Mouse (Mus musculus) forebrain, embryonic 16.5 days (tissue): Measurements from ENCODE around the gene Pou3f1. TPM values are rescaled to one million over a fixed set of nuclear protein-coding genes. Genes with fewer than 3 reads are reported as not detected.
"Not testable (repeated sequence)": the region's sequence is repeated elsewhere in the genome, so short reads cannot be mapped to it uniquely, and the experiment has no call there.

Experiments used
- ATAC-seq: fragments of 200-750 bp; cut with Nextera tagmentation; 2 replicates; pipeline ENCODE4 v1.8.0; 2017; ENCODE audit warnings: mild to moderate bottlenecking, moderate library complexity
- H3K27ac ChIP-seq: fragments of 300-500 bp; sonication (generic); 2 replicates; pipeline ENCODE4 v1.5.1; 2014; ENCODE audit warnings: low read length, control low read depth
- H3K27me3 ChIP-seq: fragments of 300-500 bp; sonication (generic); replicated peaks from 2 replicates; pipeline ENCODE4 v1.6.1; 2014; ENCODE audit warnings: low read length; ENCODE audit not compliant: control insufficient read depth, insufficient read depth
- H3K36me3 ChIP-seq: fragments of 300-500 bp; sonication (generic); 2 replicates; pipeline ENCODE4 v1.6.1; 2014; ENCODE audit not compliant: control insufficient read depth, insufficient read depth
- H3K4me1 ChIP-seq: fragments of 300-500 bp; sonication (generic); replicated peaks from 2 replicates; pipeline ENCODE4 v1.6.1; 2014; ENCODE audit warnings: low read length; ENCODE audit not compliant: control insufficient read depth, insufficient read depth
- H3K4me2 ChIP-seq: fragments of 300-500 bp; sonication (generic); 2 replicates; pipeline ENCODE4 v1.6.1; 2014; ENCODE audit warnings: mild to moderate bottlenecking, low read length, control low read depth
- H3K4me3 ChIP-seq: fragments of 300-500 bp; sonication (generic); replicated peaks from 2 replicates; pipeline ENCODE4 v1.5.1; 2014; ENCODE audit warnings: mild to moderate bottlenecking, low read length, control low read depth
- H3K9ac ChIP-seq: fragments of 300-500 bp; sonication (generic); replicated peaks from 2 replicates; pipeline ENCODE4 v1.6.1; 2014; ENCODE audit warnings: low read depth, low read length, control low read depth
- H3K9me3 ChIP-seq: fragments of 300-500 bp; sonication (generic); 2 replicates; pipeline ENCODE4 v1.6.1; 2016; ENCODE audit warnings: low read length; ENCODE audit not compliant: control insufficient read depth
- WGBS: fragments of 180-500 bp; shearing (Covaris S2); extraction: QIAGEN DNeasy Blood & Tissue Kit; methylation state at CpG from one replicate; pipeline ENCODE4 v1.1.7; 2014; 5-methylcytosine and 5-hydroxymethylcytosine counted together
- polyA plus RNA-seq: library from polyadenylated mRNA; unstranded; fragments of >200 nt; fragmentation: Nextera tagmentation; extraction: Ambion mirVana; gene quantifications from 2 replicates; pipeline ENCODE4 v1.2.1, GENCODE M21; 2015

Pou3f1 gene
- polyA plus RNA-seq, 1 experiment from 2014 or later = 20.9 TPM

DNA sequence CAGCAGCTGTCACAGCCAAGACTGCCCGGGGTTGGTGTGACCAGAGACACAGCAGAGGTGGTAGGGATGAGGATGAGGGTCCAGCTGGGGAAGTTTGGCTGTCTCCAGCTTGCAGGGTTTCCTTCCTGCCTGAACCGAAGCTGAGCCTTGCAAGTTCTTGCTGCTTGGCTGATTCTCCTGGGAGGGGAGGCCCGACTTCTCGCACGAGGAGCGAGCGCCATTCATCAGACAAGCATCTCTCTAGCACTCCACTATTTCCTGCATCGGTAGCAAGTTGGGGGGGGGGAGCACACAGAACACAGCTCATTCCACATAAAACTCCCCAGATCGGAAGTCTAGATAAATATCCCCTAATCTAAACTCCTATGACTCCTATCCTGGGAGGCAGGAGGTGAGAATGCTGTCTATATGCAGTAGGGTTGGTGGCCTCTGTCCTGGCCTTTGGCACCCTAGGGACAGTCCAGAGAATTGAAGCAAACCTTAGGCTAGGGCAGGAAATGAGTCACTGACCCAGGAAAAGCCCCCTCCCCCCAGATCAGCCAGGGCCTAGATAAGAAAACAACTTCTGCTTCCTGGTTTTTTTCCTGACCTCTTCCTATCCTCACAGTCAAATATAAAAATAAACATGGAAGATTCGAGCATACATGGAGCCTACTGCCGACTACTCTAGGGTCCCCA is 48.3 kb downstream of the Pou3f1 start:
- no peaks in the 10 kb centered on the region for H3K9me3 ChIP-seq
- H3K27ac ChIP-seq = no peak overlapping the region
- ATAC-seq = no peak
- H3K9ac ChIP-seq = no peak overlapping the region
- no peaks in the 10 kb centered on the region for H3K36me3 ChIP-seq
- peaks cover 10% of the 10 kb centered on the region for H3K27me3 ChIP-seq
- peaks cover 50% of the 10 kb centered on the region for H3K4me1 ChIP-seq
- 23% methylated on average over 11 of the region's 11 CpGs for WGBS
- H3K4me3 ChIP-seq = no peak overlapping the region
- no peak overlapping the region for H3K4me2 ChIP-seq

DNA sequence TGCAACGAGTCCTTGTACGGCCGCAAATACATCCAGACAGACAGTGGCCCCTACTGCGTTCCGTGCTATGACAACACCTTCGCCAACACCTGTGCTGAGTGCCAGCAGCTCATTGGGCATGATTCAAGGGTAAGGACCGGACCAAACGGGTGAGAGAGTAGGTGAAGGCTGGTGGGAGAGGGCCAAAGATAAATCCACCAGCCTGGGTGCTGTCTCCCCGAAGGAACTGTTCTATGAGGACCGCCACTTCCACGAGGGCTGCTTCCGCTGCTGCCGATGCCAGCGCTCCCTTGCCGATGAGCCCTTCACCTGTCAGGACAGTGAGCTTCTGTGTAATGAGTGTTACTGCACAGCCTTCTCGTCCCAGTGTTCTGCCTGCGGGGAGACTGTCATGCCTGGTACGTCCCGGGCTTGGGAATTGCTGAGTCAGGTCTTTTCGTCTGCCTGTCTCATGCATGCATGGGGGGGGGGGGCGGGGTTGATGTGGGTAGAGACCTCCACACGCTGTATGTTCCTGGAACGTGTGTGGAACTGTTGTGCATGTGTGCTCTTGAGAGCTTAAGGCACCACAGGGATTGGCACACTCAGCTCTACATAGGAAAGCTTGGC is 49.2 kb downstream of the Pou3f1 start:
- Histone ChIP-seq H3K27ac (no peak overlapping the region), H3K36me3 (no peaks in the 10 kb centered on the region), H3K4me2 (no peak overlapping the region), H3K4me1 (peaks cover 44% of the 10 kb centered on the region), H3K4me3 (no peak overlapping the region), H3K27me3 (peaks cover 10% of the 10 kb centered on the region), H3K9ac (no peak overlapping the region), H3K9me3 (no peaks in the 10 kb centered on the region)
- no peak for ATAC-seq
- WGBS = 87% methylated on average over 23 of the region's 23 CpGs

DNA sequence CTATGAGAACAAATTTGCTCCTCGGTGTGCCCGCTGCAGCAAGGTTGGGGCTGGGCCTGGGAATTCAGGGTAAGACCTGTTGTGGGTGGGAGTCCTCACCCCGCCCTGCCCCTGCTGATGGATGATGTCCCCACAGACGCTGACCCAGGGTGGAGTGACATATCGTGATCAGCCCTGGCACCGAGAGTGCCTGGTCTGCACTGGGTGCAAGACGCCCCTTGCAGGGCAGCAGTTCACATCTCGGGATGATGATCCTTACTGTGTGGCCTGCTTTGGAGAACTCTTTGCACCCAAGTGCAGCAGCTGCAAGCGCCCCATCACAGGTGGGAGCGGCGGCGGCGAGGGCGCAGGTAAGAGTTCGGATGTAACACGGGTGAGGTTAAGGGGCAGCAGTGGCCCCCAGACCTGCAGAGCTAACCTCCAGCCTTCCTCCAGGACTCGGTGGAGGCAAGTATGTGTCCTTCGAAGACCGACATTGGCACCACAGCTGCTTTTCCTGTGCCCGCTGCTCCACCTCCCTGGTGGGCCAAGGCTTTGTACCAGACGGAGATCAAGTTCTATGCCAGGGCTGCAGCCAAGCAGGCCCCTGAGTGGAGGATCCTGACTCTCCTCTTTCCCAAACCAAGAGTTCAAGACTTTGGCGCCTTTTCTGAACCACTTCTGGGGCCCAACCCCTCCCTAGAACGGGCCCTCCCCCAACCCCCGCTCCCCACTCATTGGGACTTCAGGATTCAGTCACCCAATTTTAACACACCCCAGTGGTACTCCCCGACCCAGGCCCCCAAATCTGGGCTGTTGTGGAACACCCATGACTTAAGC is 51.0 kb downstream of the Pou3f1 start:
- not testable (repeated sequence) for H3K36me3 ChIP-seq, ATAC-seq, H3K4me2 ChIP-seq, H3K9ac ChIP-seq, H3K27ac ChIP-seq, H3K4me3 ChIP-seq, H3K9me3 ChIP-seq
- Histone ChIP-seq H3K27me3 (peaks cover 10% of the 10 kb centered on the region), H3K4me1 (peaks cover 28% of the 10 kb centered on the region)
- WGBS = 90% methylated on average over 25 of the region's 25 CpGs

DNA sequence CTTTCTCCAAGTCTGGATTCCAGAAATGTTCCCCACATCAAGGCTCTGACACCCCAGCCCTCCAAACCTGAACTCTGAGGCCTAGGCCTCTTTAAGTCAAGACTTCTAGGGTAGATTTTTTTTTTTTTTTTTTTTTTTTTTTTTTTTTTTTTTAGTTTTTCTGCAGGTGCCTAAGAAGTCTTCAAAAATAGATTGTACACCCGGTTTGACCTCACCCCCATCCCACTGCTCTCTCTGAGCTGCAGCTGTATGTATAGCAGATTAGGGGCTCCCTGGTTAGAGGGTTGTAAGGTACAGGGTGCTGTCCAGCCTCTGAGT is 51.6 kb downstream of the Pou3f1 start:
- not testable (repeated sequence) for H3K27ac ChIP-seq, ATAC-seq

DNA sequence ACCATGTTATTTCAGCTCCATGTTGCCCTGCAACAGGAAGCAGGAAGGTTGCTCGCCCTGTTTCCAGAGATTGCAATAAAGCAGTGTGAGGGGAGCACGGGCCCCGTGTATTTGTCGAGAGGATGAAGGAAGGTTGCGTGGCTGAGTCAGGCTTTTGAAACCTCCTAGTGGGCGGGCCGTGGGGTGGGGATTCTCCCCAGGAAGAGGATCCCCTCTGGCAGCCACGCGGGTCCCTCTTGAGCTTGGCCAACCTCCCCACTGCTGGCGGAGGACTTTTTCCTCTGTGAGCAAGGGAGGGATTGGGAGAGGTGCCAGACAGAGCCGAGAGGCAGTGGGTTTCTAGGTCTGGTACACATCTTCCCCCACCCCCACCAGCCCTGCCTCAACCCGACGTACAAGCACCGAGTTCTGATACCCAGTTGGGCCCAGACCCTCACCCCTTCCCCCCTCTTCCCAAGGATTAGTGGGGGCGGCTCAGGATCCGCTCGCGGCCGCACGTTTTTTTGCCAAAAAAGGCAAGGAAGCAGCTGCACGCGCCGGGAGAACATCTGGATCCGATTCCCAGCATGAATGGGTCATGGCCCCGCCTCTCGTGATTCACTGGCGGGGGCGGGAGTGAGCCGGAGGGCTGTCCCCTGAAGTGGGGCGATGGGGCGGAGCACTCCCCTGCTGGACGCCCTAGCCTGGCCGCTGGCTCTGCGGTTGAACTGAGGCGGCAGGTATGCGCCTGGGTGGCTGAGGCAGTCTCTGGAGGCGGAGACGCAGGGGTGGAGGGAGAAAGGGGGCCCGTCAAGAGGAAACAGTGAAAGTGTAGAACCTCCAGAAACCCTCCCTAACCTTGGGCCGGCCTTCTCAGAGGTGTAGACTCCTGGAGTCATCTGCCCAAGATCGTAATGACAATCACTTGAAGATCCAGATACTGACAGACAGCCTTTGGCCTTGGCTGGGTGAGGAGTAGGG is 52.2 kb downstream of the Pou3f1 start:
- H3K4me2 ChIP-seq = peak overlapping the region; percentile 59
- H3K27ac ChIP-seq = peak overlapping the region; percentile 23; the same call in 1 of the 2 replicates
- no peaks in the 10 kb centered on the region for H3K9me3 ChIP-seq
- H3K4me1 ChIP-seq = peaks cover 23% of the 10 kb centered on the region
- peak overlapping the region; percentile 35 for H3K4me3 ChIP-seq
- peak overlapping the region; percentile 50 for H3K9ac ChIP-seq
- 2% methylated on average over 41 of the region's 41 CpGs for WGBS
- ATAC-seq = peak; percentile 49; the same call in 1 of the 2 replicates
- H3K27me3 ChIP-seq = peaks cover 10% of the 10 kb centered on the region
- no peaks in the 10 kb centered on the region for H3K36me3 ChIP-seq

More for the DNA sequence above, 51.6 kb downstream of the Pou3f1 start:
- not testable (repeated sequence) for H3K9me3 ChIP-seq, H3K36me3 ChIP-seq, H3K4me3 ChIP-seq, H3K9ac ChIP-seq
- 30% methylated on average over 1 of the region's 1 CpGs for WGBS
- Histone ChIP-seq H3K4me1 (peaks cover 28% of the 10 kb centered on the region), H3K4me2 (peak overlapping the region; percentile 59; the same call in 1 of the 2 replicates), H3K27me3 (peaks cover 10% of the 10 kb centered on the region)

DNA sequence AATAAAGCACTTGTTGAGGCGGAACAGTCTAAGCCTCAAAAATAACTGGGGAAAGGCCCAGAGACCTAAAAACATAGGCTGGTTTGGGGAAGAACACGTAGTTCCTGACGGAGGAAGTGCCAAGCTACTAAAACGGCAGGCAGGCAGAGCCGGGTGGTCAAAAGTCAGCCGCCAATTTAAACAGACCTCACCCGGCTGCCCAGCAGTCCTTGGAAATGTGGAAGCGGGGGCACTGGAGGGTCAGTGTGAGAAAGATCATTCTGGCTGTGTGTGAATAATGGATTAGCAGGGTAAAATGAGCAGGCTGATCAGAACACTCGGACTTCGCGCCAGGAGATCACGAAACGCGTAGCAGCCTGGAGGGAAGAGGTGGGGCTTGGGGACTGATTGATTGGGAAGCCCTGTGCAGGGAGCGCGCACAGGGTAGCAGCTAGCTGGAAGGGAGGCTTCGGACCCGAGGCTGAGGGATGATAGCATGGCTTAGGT is 53.4 kb downstream of the Pou3f1 start:
- H3K9ac ChIP-seq = 0 out of 2 replicates have a peak overlapping the region, but pooled peaks have one; percentile 5
- no peak overlapping the region for H3K4me3 ChIP-seq
- H3K9me3 ChIP-seq = no peaks in the 10 kb centered on the region

More for the DNA sequence above, 53.4 kb downstream of the Pou3f1 start:
- no peak for ATAC-seq
- Histone ChIP-seq H3K36me3 (no peaks in the 10 kb centered on the region), H3K4me2 (peak overlapping the region; percentile 35), H3K4me1 (peaks cover 16% of the 10 kb centered on the region), H3K27ac (no peak overlapping the region), H3K27me3 (peaks cover 10% of the 10 kb centered on the region)
- 7% methylated on average over 18 of the region's 18 CpGs for WGBS

Other genes starting within 250 kb of the Pou3f1 start
- gene 3100002H09Rik, start 46.0 kb upstream of the Pou3f1 start, polyA plus RNA-seq = 1.1 and 1.7 TPM in 2 replicates
- gene Utp11, start 36.8 kb downstream of the Pou3f1 start, polyA plus RNA-seq = 42.1 and 48.3 TPM in 2 replicates
- gene Fhl3, start 43.9 kb downstream of the Pou3f1 start, polyA plus RNA-seq = 1.9 and 2.3 TPM in 2 replicates
- gene Sf3a3, start 58.0 kb downstream of the Pou3f1 start, polyA plus RNA-seq = 128 and 129 TPM in 2 replicates
- 25.3 and 25.6 TPM in 2 replicates for gene Inpp5b, start 85.0 kb downstream of the Pou3f1 start, polyA plus RNA-seq
- 12.1 and 14.9 TPM in 2 replicates for gene Mtf1, start 145.3 kb downstream of the Pou3f1 start, polyA plus RNA-seq
- gene Yrdc, start 193.9 kb downstream of the Pou3f1 start, polyA plus RNA-seq = 50.3 and 51.2 TPM in 2 replicates
- gene 1110065P20Rik, start 194.4 kb downstream of the Pou3f1 start, polyA plus RNA-seq = 65.1 and 75.2 TPM in 2 replicates
- gene Maneal, start 205.4 kb downstream of the Pou3f1 start, polyA plus RNA-seq = 8.3 and 11.0 TPM in 2 replicates
- 1.2 and 2.7 TPM in 2 replicates for gene Epha10, start 224.1 kb downstream of the Pou3f1 start, polyA plus RNA-seq